Mouse (Mus musculus): Measurements from ENCODE around the gene Shisa4. TPM values are rescaled to one million over a fixed set of nuclear protein-coding genes. Genes with fewer than 3 reads are reported as not detected.

The Shisa4 gene
- total RNA-seq, 2 experiments from 2014 or later, result 7.2 to 7.8 TPM

DNA sequence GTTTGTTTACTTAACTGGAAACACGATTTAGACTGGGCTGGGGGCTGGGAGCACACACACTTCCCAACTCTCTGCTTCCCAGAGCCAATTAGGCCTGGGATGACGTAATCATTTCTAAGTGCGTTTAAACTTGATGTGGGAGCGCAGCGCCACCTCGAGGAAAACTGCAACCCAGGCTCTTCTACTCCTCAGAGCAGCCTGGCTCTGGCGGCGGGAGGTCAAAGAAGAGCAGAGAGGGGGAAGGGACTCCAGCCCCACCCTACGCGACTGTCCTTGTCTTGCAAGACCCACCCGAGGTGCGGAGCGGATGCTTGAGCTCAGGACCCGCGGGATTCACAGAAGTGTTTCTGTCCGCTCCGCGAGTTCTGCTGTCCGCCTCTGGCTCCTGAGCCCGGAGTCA is 6.8 kb downstream of the Shisa4 start:
- peak; percentile 91 to 93 for DNase-seq
- intact Hi-C loops (cut with DNase I), result loop anchor here (1.0 to 2.0 kb wide), 5 partner anchors 55 to 214 kb away; partner anchors contain the start of genes Elf3 and Timm17a

DNA sequence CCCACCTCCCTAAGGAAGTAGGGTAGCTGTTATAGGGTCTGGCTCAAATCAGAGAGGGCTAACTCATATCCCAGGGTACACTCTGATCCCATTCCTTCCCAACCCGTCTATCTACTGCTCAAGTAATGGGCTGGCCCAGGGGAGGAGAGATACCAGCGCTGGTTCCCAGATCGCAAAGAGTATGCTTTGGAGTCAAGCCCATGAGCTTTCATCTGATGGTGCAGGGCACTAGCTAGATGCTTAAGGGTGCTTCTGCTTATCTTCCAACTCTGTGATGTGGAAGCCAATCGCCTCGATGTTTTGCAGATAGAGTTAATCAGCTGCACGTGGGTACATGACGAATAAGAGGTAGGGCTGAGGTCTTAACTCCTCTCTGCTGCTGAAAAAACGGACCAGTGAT is 7.4 kb downstream of the Shisa4 start:
- DNase-seq, result no peak
- intact Hi-C loops (cut with DNase I), result no loop called here

DNA sequence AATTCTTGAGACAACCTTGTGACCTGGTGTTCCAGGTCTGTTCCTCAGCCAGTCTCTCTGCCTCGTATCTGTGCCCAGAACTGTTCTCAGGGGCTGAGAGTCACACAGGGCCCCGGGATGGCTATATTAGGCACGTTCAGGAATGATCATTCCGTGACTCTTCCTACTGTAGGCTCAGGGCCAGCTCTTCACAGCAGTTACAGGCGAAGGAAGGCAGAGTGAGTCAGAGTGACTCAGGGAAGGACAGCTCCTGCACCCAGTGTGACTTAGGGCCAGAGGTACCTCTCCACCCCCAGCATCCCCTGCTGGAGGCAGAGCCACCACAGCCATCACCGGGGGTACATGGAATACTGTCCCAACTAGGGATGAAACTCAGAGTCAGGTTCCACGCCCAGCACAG is 8.0 kb downstream of the Shisa4 start:
- DNase-seq, result no peak
- intact Hi-C loops (cut with DNase I), result no loop called here

DNA sequence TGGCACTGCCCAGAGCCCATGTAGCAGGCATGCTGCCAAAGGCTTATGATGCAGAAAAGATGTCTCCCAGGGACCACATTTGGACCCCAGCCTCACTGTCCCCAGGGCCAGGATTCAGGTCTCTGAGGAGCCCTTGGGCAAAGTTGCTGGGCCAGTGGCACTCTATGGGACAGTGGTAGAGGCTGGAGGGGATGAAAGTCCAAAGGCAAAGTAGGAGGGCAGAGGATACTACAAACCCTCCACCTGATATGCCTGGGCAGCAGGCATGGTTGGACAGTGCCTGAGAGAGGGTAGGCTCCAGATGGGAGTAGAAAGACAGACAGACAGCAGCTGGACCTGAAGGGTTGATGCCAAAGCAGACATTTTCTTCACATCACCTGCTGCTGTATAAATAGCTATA is 8.7 kb downstream of the Shisa4 start:
- intact Hi-C loops (cut with DNase I), result no loop called here

DNA sequence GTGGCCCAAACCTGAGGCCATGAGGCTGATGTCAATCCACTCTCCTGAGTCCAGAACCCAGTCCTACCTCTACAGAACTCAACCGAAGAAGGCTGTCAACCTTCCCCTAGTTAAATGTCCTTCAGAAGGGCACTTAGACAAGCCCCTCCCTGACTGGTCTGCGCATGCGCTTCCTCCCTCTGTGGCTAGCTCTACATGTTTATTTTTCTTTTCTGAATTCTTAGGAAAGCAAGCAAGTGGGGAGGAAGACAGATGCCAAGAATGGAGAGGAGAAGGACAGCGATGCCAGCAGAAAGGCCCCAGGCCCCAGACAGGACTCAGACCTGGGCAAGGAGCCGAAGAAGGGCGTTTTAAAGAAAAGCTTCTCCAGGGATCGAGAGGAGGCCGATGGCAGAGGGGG is 11.6 kb downstream of the Shisa4 start:
- no peak for DNase-seq

More for the DNA sequence above, 8.7 kb downstream of the Shisa4 start:
- no peak for DNase-seq

DNA sequence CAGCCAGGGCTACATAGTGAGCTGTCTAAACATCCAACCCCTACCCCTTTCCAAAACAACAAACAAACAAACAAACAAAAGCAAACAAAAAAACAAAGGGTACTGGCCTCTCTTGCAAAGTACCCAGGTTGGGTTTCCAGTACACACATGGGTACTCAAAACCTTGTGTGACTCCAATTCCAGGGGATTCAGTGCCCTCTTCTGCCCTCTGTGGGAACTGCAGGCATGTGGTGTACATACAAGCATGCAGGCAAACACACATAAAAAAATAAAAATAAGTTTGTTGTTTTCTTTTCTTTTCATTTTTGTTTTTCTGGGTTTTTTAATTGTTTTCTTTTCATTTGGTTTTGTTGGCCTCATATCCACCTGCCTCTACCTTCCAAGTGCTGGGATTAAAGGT is 12.9 kb downstream of the Shisa4 start:
- no peak for DNase-seq
- intact Hi-C loops (cut with DNase I), result no loop called here

More for the DNA sequence above, 11.6 kb downstream of the Shisa4 start:
- intact Hi-C loops (cut with DNase I), result no loop called here

DNA sequence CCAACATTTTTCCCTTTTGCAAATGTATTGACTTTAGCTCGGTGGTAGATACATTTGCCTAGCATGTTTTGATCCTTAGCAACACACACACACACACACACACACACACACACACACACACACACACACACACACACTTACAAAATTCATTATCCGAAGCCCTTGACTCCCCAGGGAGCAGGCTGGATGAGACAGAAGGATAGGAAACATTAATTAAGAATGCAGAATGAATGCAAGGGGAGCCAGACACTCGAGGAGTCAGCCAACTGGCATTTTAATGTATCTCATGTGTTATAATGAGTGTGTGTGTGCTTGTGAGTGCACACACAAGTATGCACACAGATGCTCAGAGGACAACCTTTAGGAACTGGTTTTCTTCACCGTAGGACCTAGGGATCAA is 13.5 kb downstream of the Shisa4 start:
- intact Hi-C loops (cut with DNase I), result no loop called here
- DNase-seq, result no peak

DNA sequence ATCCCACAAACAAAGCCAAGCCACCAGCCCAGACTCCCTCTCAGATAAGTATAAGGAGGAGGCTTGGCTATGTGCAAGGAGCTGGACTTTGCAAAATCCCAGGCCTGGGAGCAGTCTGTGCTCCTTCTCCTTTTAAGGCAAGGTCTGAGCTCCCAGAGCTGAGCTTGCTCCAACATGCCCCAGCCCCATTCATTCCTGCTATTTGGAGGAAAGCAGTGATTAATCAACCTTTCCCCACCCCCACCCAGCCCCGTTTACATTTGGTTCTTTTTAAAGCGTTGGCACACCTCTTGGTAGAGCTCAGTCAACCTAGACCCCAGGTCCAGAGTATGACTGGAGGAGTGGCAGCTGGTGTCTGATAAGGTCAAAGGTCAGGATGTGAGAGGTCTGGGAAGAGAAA is 16.0 kb downstream of the Shisa4 start:
- intact Hi-C loops (cut with DNase I), result no loop called here
- DNase-seq, result no peak

DNA sequence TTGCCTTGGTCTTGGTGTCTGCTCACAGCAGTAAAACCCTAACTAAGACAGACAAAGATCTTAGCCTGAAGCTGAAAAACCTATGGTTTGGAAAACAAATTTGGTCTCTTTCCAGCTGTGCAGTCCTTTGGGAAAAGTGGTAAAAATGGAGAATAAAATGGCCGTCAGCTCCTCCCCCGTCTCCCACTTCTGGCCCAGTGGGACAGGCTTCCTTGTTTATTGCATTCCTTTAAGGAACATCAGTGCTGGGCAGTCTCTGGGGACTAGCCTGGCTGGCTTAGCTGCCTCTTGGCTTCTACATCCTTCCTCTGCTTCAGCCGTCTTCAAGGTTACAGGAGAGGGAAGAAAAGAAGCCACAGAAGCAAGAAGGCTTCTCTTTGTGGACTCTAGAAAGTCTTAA is 23.1 kb downstream of the Shisa4 start:
- intact Hi-C loops (cut with DNase I), result no loop called here
- peak; percentile 42 to 49 for DNase-seq

DNA sequence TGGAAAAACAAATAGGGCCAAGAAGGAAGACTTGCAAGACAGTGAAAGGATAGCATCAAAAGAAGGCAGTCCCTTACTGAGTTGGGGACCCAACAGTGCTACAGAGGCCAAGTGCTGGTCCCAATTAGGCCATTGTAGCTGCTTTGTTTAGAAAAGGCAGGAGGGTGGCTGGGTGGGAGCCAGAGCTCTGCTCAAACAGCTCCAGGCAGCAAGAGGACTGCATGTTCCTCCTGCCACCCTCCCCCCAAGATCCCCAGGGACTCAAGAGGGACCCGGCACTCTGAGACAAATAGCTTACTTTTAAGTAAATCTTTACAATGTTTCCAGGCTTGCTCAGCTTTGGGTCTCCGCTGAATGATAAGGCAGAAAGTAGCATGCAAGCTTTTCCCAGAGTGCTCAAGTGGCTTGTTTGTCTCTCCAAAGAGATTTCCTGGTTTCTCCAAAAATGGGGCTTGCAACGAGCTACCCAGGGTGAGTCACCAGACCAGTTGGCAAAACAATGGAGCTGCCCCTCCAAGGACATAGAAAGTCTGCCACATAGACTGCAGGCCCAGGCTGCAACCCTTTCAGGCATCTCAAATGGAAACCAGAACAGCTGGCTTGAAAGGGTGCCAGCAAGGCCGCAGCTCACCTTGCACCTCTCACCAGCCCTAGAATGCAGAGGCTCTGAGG is 27.4 kb downstream of the Shisa4 start:
- peak in 1 of 2 experiments; percentile 35 for DNase-seq
- intact Hi-C loops (cut with DNase I), result no loop called here

DNA sequence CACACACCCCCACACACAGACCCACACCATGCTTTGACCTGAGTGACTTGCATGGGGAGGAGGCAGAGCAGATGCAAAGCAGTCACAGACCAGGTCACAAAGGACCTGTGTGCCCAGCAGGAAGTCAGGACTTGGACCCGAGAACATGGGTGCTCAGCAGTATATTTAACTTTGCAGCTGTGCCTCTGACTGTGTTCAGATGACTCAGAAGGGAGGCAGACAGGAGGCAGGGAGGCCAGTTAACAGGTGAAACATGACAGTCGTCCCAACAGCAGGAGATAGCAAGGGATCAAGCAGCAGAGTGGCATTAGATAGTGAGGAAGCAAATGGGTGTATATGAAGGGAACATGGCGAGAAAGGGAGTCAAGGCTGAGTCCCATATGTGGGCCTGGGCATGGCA is 28.1 kb downstream of the Shisa4 start:
- no peak for DNase-seq
- intact Hi-C loops (cut with DNase I), result no loop called here

DNA sequence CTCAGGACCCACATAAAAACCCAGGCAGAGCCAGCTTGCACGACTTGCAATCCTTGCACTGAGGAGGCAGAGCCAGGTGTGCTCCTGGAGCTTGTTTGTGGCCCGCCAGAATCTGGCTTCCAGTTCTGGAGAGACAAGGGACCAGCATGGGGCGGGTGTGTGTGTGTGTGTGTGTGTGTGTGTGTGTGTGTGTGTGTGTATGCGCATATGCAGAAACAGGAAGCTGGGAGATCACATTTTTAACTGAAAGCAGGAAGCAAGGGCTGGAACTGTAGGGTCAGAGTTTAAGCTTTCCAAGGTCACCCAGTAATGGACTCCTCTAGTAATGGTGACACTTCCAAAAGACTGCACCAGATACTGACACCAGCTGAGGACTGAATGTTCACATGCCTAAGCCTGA is 31.0 kb downstream of the Shisa4 start:
- no peak for DNase-seq
- intact Hi-C loops (cut with DNase I), result no loop called here

DNA sequence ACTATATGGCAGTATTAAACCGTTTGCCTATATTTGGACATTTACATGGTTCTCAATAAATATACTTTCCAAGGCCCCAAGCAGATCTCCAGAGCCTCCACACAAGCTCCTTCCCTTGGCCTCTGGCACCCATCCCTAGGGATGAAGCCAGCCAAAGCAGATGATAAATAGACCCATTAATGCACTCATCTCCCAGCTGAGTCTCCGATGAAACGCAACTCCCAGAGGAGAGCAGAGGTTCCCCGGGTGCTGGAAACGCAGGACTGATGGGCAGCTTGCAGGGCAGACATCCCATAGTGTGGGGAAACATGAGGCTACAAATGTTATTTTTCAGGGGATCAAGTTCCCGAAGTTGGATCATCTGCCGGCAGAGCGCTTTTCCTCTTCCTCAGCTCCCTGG is 33.1 kb downstream of the Shisa4 start:
- intact Hi-C loops (cut with DNase I), result no loop called here
- DNase-seq, result no peak

DNA sequence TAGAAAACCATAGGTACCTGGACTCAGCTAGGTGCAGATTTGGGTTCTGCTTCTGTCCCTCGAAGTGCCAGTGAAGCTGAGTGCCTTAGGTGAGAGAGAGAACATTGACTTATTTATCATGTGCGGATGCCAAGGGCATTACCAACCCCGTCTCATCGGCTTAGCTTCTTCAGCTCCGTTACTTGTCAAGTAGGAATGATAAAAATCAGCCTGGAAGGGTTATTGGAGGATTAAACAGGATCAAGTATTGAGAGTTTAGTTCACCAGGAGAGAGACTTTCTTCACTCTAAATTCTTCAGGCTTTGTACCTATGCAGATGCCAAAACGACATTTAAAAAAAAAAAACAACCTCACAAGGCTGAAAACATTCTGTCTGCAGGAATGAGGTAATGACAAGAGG is 44.5 kb downstream of the Shisa4 start:
- no peak for DNase-seq
- intact Hi-C loops (cut with DNase I), result no loop called here

DNA sequence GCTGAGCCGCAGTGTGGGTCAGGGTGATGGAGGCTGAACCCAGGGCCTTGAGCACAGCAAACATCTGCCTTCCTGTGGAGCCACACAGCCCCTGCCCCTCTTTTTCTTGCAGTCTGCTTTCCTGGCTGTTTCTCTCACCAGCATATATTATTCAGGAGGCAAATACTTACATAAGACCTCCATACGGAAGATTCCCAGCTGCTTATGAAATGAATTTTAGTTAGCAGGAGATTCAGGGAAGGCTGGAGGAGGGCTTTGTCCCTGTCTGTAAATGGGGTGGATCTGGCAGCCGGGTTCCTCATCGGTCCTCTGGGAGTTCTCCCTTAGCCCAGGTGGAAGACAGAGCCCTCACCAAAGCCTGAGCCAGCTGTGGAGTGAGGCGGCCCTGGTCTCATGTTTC is 46.7 kb downstream of the Shisa4 start:
- DNase-seq, result no peak
- intact Hi-C loops (cut with DNase I), result no loop called here

DNA sequence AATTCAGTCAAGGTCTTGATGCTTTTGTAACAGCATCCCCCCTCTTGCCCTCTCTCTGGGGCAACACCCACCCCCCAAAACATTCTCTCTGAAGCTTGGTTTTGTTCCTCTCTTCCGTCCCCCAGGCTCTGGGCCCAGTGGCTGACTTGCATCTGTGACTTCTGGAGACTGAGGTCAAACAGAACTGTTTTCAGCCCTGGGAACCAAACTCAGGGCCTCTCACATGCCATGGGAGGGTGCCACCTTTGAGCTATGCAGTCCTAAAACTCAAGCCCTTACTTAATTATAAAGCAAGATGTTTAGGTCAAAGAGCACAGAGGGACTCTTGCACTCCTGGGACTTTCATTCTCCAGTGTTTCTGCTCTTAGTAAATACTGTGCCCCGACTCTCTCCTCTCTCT is 49.1 kb downstream of the Shisa4 start:
- DNase-seq, result no peak
- intact Hi-C loops (cut with DNase I), result no loop called here

DNA sequence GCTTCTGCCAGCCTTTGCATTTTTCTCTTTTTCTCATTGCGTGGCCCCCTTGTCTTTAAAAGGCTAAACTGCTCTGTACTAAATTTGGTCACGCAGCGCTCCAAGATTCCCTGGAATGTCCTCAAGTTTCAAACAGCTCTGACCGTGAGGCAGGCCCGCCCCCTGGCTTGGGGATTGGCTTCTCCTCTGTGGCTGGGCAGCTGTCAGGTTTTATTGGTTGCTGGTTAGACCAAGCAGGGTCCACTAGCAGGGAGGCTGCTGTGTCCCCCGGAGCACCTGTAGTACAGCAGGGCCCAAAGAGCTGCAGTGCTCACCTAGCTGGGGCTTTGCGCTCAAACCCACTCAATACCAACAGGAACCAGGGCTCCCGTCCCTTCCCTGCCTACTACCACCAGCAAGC is 50.5 kb downstream of the Shisa4 start, which contains the start of gene Lmod1:
Gene Lmod1 (plus strand): TSS at position 237 of the 400 bp plus-strand sequence.
- intact Hi-C loops (cut with DNase I), result no loop called here
- DNase-seq, result peak; percentile 47 to 51

DNA sequence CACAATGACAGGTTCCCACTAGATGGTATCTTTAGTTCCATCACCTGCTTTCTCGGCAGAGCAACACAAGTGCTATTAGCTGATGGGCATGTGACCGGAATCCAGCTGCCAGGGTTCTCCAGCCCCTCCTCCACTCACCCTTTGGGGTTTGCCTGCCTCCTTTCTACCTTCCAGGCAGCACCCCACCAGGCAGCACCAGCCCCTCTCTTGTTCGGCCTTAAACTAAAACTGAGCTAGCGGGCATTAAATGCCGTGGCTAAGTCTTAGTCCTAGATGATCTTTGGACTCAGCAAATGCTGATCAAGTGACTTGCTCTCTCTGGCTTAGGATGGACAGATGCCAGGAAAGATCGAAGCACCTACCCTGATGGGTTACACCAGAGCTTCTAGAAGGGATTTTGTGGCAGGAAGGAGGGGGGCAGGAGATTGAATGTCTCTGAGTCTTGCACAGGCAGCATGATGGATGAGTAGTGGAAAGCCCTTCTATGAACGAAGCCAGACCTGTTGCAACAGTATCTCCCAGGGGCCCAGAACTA is 51.6 kb downstream of the Shisa4 start:
- intact Hi-C loops (cut with DNase I), result no loop called here
- no peak for DNase-seq

Other genes starting within 250 kb of the Shisa4 start
- under 1 TPM; 0.60 to 0.82 TPM for gene Ptpn7, start 242.5 kb downstream of the Shisa4 start, total RNA-seq (2021)
- gene Arl8a, start 228.4 kb downstream of the Shisa4 start, total RNA-seq (2021), result 10 to 100 TPM; 29.9 to 31.8 TPM
- under 1 TPM in 1 of 2 experiments, not detected in 1; 0.29 TPM for gene Gpr37l1, start 207.6 kb downstream of the Shisa4 start, total RNA-seq (2021)
- gene Elf3, start 116.7 kb downstream of the Shisa4 start, total RNA-seq (2021), result under 1 TPM; 0.19 to 0.30 TPM
- 10 to 100 TPM; 20.4 to 21.5 TPM for gene Rnpep, start 91.2 kb downstream of the Shisa4 start, total RNA-seq (2021)
- gene Timm17a, start 61.5 kb downstream of the Shisa4 start, total RNA-seq (2021), result 100 to 1,000 TPM; 406 to 428 TPM
- 1 to 10 TPM; 1.7 to 3.0 TPM for gene Lmod1, start 50.4 kb downstream of the Shisa4 start, total RNA-seq (2021)
- gene Ipo9, start 55.3 kb upstream of the Shisa4 start, total RNA-seq (2021), result 10 to 100 TPM; 71.1 to 71.3 TPM
- gene Nav1, start 232.1 kb upstream of the Shisa4 start, total RNA-seq (2021), result 10 to 100 TPM; 34.3 to 42.8 TPM